ENCODE assay signal across 17 mouse cellular contexts in the genomic region with DNA sequence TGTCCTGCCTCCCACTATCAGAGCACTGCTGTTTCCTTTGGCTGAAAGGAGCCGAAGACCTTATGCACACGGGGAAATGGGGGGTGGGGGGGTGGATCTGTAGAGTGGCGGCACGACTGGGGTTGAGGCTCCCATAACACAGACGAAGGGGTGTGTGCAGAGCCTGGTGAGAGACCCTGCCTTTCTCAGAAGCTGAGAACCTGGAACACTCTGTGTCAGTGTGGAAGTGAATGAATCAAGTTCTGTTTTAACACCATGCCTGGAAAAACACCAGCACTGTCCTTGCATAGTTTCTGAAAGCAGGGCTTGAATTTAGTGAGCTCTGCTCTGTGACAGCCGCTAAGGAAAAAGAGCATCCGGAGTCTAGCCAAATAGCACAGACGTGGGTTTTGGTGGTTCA.
A peak's percentile ranks its signal among the peaks of the same experiment; 100 is the strongest.
DNase-seq lines count a peak whose midpoint lies in the region; ATAC-seq and TF ChIP-seq lines count a peak whose summit lies in the region.
"Had no signal": no experiment of that assay in that cellular context is flagged by ENCODE, and none has a peak within 500 bp of the region (broad histone marks: within the 10 kb centered on the region; RNA-seq: fewer than 3 reads in every experiment).

No protein-coding gene starts in this region.

- peaks cover 31% of the 10 kb centered on the region for H3K4me1 ChIP-seq in kidney, embryonic 14.5 days (ENCODE audit: control insufficient read depth, insufficient read depth, low read length)
- H3K4me1 ChIP-seq in midbrain, postnatal 0 days (ENCODE audit: insufficient read depth, low read length), result no peaks in the 10 kb centered on the region
- H3K4me1 ChIP-seq in midbrain, embryonic 10.5 days, result peaks cover 19% of the 10 kb centered on the region

- no peaks in the 10 kb centered on the region for H3K36me3 ChIP-seq in kidney, embryonic 14.5 days (ENCODE audit: control insufficient read depth, insufficient read depth, low read length)
- 0 out of 2 replicates have a peak, but pooled peaks cover 2% of the 10 kb centered on the region for H3K36me3 ChIP-seq in midbrain, postnatal 0 days (ENCODE audit: insufficient read depth, low read length)
- no peaks in the 10 kb centered on the region for H3K36me3 ChIP-seq in midbrain, embryonic 10.5 days
- no peaks in the 10 kb centered on the region for H3K36me3 ChIP-seq in macrophage (ENCODE audit: inconsistent target)
- H3K36me3 ChIP-seq: midbrain, embryonic 13.5 days had no signal

- 46% methylated on average over 8 of the region's 8 CpGs for WGBS in kidney, embryonic 14.5 days
- WGBS in midbrain, postnatal 0 days, result 55% methylated on average over 8 of the region's 8 CpGs
- WGBS in midbrain, embryonic 10.5 days, result 76% methylated on average over 8 of the region's 8 CpGs
- WGBS in macrophage (ENCODE audit: missing documents), result 49% methylated on average over 7 of the region's 8 CpGs

- H3K27ac ChIP-seq in kidney, embryonic 14.5 days (ENCODE audit: low read depth, low read length), result peak overlapping the region; percentile 11; the same call in 1 of the 2 replicates
- no peak overlapping the region for H3K27ac ChIP-seq in midbrain, postnatal 0 days (ENCODE audit: low read depth, low read length)
- H3K27ac ChIP-seq in midbrain, embryonic 10.5 days (replicated peaks), result no peak overlapping the region
- H3K27ac ChIP-seq in macrophage, result peak overlapping the region; percentile 80
- H3K27ac ChIP-seq: gastrocnemius, adult 2 months; liver, embryonic 14.5 days; midbrain, embryonic 13.5 days; stomach, postnatal 0 days had no signal

- no peak for ATAC-seq in kidney, embryonic 14.5 days (ENCODE audit: low FRiP score, low TSS enrichment)
- peak; percentile 24; the same call in 1 of the 2 replicates for ATAC-seq in midbrain, postnatal 0 days (ENCODE audit: low FRiP score)
- ATAC-seq: CD4-positive, CD25-positive, alpha-beta regulatory T cell, adult 4 months; intestine, embryonic 16.5 days; midbrain, embryonic 13.5 days had no signal

- H3K27me3 ChIP-seq in kidney, embryonic 14.5 days (ENCODE audit: control insufficient read depth, insufficient read depth, low read length), result no peaks in the 10 kb centered on the region
- no peaks in the 10 kb centered on the region for H3K27me3 ChIP-seq in midbrain, postnatal 0 days (ENCODE audit: insufficient read depth, low read length)
- H3K27me3 ChIP-seq in midbrain, embryonic 10.5 days (ENCODE audit: low read depth, poor library complexity, severe bottlenecking), result no peaks in the 10 kb centered on the region
- H3K27me3 ChIP-seq: midbrain, embryonic 13.5 days had no signal

- no peak overlapping the region for H3K4me2 ChIP-seq in kidney, embryonic 14.5 days (replicated peaks; ENCODE audit: low read depth, low read length)
- H3K4me2 ChIP-seq in midbrain, postnatal 0 days (ENCODE audit: low read depth, low read length, poor library complexity, severe bottlenecking), result no peak overlapping the region
- H3K4me2 ChIP-seq: midbrain, embryonic 13.5 days had no signal

- TF ChIP-seq CTCF in midbrain, postnatal 0 days (IDR thresholded peaks at IDR 0.05), result no peak

- no peak overlapping the region for H3K9ac ChIP-seq in kidney, embryonic 14.5 days (ENCODE audit: low read depth, low read length)
- 0 out of 2 replicates have a peak overlapping the region, but pooled peaks have one; percentile 19 for H3K9ac ChIP-seq in midbrain, postnatal 0 days (replicated peaks; ENCODE audit: low read length, poor library complexity, severe bottlenecking)
- H3K9ac ChIP-seq: liver, embryonic 14.5 days; midbrain, embryonic 13.5 days had no signal

- no peaks in the 10 kb centered on the region for H3K9me3 ChIP-seq in kidney, embryonic 14.5 days (ENCODE audit: control insufficient read depth, low read length)
- no peaks in the 10 kb centered on the region for H3K9me3 ChIP-seq in midbrain, postnatal 0 days (ENCODE audit: low read length)
- no peaks in the 10 kb centered on the region for H3K9me3 ChIP-seq in midbrain, embryonic 10.5 days (replicated peaks)
- H3K9me3 ChIP-seq: midbrain, embryonic 13.5 days had no signal

- H3K79me2 ChIP-seq in macrophage (ENCODE audit: inconsistent target), result peaks cover 92% of the 10 kb centered on the region

- H3K4me3 ChIP-seq in kidney, embryonic 14.5 days (ENCODE audit: low read length), result no peak overlapping the region
- H3K4me3 ChIP-seq in midbrain, postnatal 0 days (ENCODE audit: low read depth, low read length), result no peak overlapping the region
- no peak overlapping the region for H3K4me3 ChIP-seq in midbrain, embryonic 10.5 days
- no peak overlapping the region for H3K4me3 ChIP-seq in macrophage (ENCODE audit: inconsistent target)
- H3K4me3 ChIP-seq: gastrocnemius, adult 2 months; midbrain, embryonic 13.5 days had no signal

- peak; percentile 36 to 51 for DNase-seq in frontal cortex, postnatal 36 days (ENCODE audit: low spot score in 2 of 2)
- no peak for DNase-seq in frontal cortex, postnatal 25 days (ENCODE audit: low spot score in 2 of 2)
- no peak for DNase-seq in kidney, adult 9 months
- peak; percentile 24 for DNase-seq in midbrain, postnatal 0 days (ENCODE audit: low spot score)
- no peak for DNase-seq in midbrain, embryonic 10.5 days (ENCODE audit: low spot score)
- DNase-seq in urinary bladder, postnatal 25 days (ENCODE audit: low spot score), result no peak
- DNase-seq: cerebellum, adult 8-10 months; gastrocnemius, adult 2 months; lung, postnatal 36 days; thymus, postnatal 4 days had no signal

Comparison
In these comparisons a context has a peak if more than half of its experiments do, and no peak if none do; other contexts are left out.
1. DNase-seq: peak in frontal cortex, postnatal 36 days (2 of 2) and midbrain, postnatal 0 days (single experiment); none in frontal cortex, postnatal 25 days (0 of 2), kidney, adult 9 months (single experiment), midbrain, embryonic 10.5 days (single experiment) and urinary bladder, postnatal 25 days (single experiment).
2. H3K27ac ChIP-seq: peak in kidney, embryonic 14.5 days (single experiment) and macrophage (single experiment); none in midbrain, postnatal 0 days (single experiment) and midbrain, embryonic 10.5 days (single experiment).